Mouse (Mus musculus) erythroblast, embryonic 14.5 days (primary cell): ENCODE measurements around the gene Tmem86b. TPM values are rescaled to one million over a fixed set of nuclear protein-coding genes. Genes with fewer than 3 reads are reported as not detected.

Experiments used
- H3K27me3 ChIP-seq: 2 replicates; pipeline ENCODE4 v1.6.1; 2012; ENCODE audit warnings: inconsistent platforms; ENCODE audit not compliant: control insufficient read depth
- H3K36me3 ChIP-seq: 2 replicates; pipeline ENCODE4 v1.6.1; 2012; ENCODE audit warnings: mild to moderate bottlenecking, inconsistent platforms; ENCODE audit not compliant: control insufficient read depth
- H3K4me1 ChIP-seq: 2 replicates; pipeline ENCODE4 v1.6.1; 2012; ENCODE audit warnings: inconsistent platforms; ENCODE audit not compliant: control insufficient read depth
- H3K4me3 ChIP-seq: replicated peaks from 2 replicates; pipeline ENCODE3; 2012; ENCODE audit warnings: moderate library complexity, mild to moderate bottlenecking, inconsistent platforms
- H3K9me3 ChIP-seq: 2 replicates; pipeline ENCODE4 v1.6.1; 2012; ENCODE audit warnings: low read length, inconsistent platforms, mixed read lengths; ENCODE audit not compliant: control insufficient read depth
- GATA1 ChIP-seq: IDR thresholded peaks from 2 replicates; pipeline ENCODE4 v1.6.1; 2012; ENCODE audit warnings: low read length, inconsistent platforms, mixed read lengths
- TAL1 ChIP-seq: IDR thresholded peaks from 3 replicates; pipeline ENCODE4 v1.6.1; 2012; ENCODE audit warnings: low read length, inconsistent platforms, mixed read lengths
- polyA plus RNA-seq: library from polyadenylated mRNA; stranded (reverse); fragments of >175 nt; gene quantifications from 2 replicates; pipeline ENCODE4 v1.2.3, GENCODE M21; 2012

Gene Tmem86b
- polyA plus RNA-seq, 1 experiment: 2.7 TPM

DNA sequence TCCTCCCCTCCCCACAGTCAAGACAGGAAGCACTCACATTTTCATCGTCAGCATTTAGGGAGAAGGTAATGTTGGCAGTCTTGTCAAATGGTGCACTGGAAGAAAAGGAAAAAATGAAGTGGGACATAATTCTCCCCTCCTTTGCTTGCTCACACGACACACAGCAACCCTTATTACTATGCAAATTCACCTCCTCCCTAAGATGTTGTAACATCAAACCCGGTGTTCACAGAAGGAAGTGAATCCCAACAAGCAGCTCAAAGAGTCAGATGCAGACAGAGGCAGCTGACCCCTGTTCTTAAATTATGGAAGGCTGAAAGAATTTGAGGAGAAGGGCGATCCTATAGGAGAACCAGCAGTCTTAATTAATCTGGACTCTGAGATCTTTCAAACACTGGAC lies 5.0 kb upstream of the Tmem86b start:
- Histone ChIP-seq H3K27me3 (no peaks in the 10 kb centered on the region), H3K9me3 (no peaks in the 10 kb centered on the region), H3K36me3 (peaks cover 98% of the 10 kb centered on the region), H3K4me1 (peaks cover 22% of the 10 kb centered on the region), H3K4me3 (no peak overlapping the region)
- TF ChIP-seq TAL1: no peak
- no peak for TF ChIP-seq GATA1

DNA sequence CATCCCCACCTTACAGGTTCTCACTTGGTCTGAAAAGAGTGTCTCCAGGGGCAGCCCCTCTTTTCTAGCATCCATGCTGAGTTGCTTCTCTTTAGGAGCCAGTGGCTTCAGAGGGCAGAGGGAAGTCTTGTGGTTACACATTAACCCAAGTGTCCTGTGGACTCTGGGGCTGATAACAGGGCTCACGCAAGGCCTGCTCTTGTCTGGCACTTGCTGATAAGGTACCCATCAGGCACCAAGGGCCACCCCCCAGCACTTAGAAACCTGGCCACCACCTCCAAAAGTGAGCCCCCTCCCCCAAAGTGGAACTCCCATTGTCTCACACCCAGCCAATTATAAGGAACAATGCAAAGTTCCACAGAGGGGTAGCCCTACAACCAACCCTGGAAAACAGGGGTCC lies 1.0 kb downstream of the Tmem86b start:
- peak overlapping the region; percentile 74 for H3K4me3 ChIP-seq
- H3K36me3 ChIP-seq: peaks cover 95% of the 10 kb centered on the region
- H3K4me1 ChIP-seq: peaks cover 77% of the 10 kb centered on the region
- H3K27me3 ChIP-seq: no peaks in the 10 kb centered on the region
- no peaks in the 10 kb centered on the region for H3K9me3 ChIP-seq
- peak; percentile 95 for TF ChIP-seq TAL1
- TF ChIP-seq GATA1: peak; percentile 96

DNA sequence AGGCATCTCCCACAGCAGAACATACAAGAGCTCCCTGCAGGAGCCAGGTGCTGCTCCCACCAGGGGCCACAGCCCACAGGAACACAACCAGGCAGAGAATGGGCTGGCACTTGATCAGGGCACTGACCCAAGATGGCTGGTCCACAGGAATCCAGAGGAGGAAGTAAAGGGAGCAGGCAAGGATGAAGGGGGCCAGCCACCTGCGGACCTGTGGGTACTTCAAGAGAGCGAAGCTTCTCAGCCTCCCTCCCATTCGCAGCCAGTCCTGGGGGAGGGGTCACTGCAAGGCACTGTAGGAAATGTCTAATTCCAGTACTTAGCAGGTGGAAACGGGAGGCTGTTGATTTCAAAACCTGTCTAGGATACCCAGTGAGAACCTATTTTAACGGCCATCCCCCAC lies 1.6 kb downstream of the Tmem86b start:
- Histone ChIP-seq H3K9me3 (no peaks in the 10 kb centered on the region), H3K4me3 (peak overlapping the region; percentile 74), H3K27me3 (no peaks in the 10 kb centered on the region), H3K36me3 (peaks cover 93% of the 10 kb centered on the region), H3K4me1 (peaks cover 79% of the 10 kb centered on the region)
- no peak for TF ChIP-seq GATA1
- no peak for TF ChIP-seq TAL1

DNA sequence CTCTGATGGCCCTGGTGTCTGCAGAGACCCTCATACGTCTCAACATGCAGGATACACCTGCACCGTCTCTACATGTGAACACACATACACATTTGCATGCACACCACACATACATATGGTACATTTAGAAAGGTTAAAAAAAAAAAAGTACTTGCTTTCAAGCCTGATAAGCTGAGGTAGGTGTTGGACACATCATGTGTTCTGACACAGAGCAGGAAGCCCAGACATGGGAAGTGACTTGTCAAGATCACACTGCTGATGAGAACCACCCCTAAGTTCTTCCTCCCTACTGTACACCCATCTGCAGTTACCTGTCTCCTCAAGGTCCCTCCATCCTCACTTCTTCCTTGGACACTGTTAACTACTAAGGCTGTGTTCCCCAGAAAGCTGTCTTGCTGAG lies 5.3 kb downstream of the Tmem86b start:
- peaks cover 58% of the 10 kb centered on the region for H3K36me3 ChIP-seq
- no peaks in the 10 kb centered on the region for H3K27me3 ChIP-seq
- no peak overlapping the region for H3K4me3 ChIP-seq
- TF ChIP-seq GATA1: no peak
- no peak for TF ChIP-seq TAL1
- no peaks in the 10 kb centered on the region for H3K9me3 ChIP-seq
- H3K4me1 ChIP-seq: peaks cover 60% of the 10 kb centered on the region

DNA sequence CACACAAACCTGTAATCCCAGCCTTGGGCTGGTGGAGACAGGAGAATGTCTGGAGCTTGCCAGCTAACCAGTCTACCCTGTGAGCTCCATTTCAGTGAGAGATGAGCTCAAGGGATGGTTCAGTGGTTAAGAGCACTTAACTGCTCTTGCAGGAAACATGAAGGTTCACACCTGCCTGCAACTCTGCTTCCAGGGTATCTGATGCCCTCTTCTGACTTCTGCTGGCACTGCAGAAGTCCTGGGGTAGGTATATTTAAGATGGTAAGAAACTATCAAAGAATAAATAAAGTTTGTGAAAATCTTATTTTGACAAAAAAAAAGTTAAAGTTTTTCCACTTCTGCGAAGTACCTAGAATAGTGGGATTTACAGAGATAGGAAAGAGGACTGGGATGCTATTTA lies 6.9 kb downstream of the Tmem86b start:
- peaks cover 42% of the 10 kb centered on the region for H3K36me3 ChIP-seq
- TF ChIP-seq TAL1 (no peak), GATA1 (no peak)
- no peaks in the 10 kb centered on the region for H3K27me3 ChIP-seq
- peaks cover 54% of the 10 kb centered on the region for H3K4me1 ChIP-seq
- H3K9me3 ChIP-seq: no peaks in the 10 kb centered on the region
- no peak overlapping the region for H3K4me3 ChIP-seq

DNA sequence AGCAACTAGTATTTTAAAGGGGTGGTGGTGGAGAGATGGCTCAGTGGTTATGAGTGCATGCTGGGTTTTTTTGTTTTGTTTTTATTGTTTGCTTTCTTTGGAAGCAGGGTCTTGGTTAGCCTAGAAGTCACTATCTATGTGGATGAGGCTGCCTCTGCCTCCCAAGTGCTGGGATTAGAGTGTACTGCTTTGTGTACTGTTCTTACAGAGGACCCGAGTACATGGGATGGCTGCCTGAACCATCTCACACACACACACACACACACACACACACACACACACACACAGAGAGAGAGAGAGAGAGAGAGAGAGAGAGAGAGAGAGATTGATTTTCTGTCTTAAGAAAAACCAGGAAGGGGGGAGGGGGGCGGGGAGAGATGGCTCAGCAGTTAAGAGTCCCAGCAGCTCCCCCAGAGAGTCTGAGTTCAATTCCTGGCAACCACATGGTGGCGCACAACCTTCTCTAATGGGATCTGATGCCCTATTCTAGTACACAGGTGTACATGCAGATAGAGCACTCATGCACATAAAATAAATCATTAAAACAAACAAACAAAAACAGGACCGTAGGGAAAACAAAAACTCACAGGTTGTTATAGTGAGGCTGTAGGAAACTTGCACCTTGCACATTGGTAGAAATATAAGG lies 7.6 kb downstream of the Tmem86b start:
- TF ChIP-seq TAL1 (no peak), GATA1 (no peak)
- Histone ChIP-seq H3K4me1 (peaks cover 47% of the 10 kb centered on the region), H3K27me3 (no peaks in the 10 kb centered on the region), H3K9me3 (no peaks in the 10 kb centered on the region), H3K4me3 (no peak overlapping the region), H3K36me3 (peaks cover 36% of the 10 kb centered on the region)

DNA sequence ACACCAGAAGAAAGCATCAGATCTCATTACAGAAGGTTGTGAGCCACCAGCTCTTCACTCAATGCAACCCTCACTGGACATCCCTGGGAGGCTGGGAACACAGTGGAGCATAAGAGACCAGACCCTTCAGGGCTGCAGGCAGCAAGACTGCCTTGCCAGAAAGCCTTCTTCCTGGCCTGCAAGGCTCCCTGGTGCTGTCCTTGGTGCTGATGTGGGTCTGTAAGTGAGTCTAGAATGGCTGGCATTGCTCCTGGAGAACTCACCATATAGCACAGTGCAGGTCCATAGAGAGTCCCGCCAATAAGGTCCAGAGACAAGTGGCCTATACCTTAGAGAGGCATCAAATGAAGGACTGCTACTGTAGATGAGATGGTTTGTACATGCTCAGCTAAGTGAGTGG lies 11.2 kb downstream of the Tmem86b start:
- H3K27me3 ChIP-seq: peaks cover 2% of the 10 kb centered on the region; the same call in 1 of the 2 replicates
- H3K9me3 ChIP-seq: no peaks in the 10 kb centered on the region
- H3K4me3 ChIP-seq: no peak overlapping the region
- H3K36me3 ChIP-seq: peaks cover 2% of the 10 kb centered on the region
- H3K4me1 ChIP-seq: peaks cover 14% of the 10 kb centered on the region
- TF ChIP-seq GATA1 (no peak), TAL1 (no peak)

DNA sequence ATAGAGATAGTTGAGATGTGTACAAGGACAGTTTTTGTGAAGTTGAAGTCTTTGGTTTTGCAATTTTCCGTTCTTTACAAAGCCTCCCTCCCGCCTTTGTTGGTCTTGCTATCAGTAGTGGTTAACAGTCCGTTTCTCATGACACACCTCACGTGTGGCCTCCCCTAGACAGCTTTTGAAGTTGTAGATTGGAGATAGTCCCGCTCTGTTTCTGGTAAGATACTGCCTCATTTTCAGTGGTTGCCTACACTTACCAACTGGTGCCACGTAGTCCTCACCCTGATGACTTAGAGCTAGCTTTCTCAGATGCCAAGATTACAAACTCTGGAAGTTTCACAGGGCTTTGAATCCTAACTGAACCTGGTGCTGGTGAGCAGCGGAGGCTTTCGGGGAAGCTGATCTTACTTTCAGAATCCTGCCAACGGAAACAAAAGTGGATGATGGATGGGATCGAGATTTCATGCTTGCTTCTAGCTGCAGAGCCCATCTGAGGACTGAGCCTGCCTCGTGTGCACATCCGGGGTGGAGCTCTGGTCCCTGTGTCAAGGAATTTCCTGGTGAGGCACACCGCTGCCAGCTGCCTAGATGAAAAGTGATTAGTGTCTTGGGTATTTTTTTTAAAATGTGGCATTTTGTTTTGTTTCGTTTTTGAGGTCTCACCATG lies 17.4 kb downstream of the Tmem86b start:
- Histone ChIP-seq H3K36me3 (no peaks in the 10 kb centered on the region), H3K9me3 (no peaks in the 10 kb centered on the region), H3K4me3 (no peak overlapping the region), H3K4me1 (peaks cover 2% of the 10 kb centered on the region), H3K27me3 (peaks cover 5% of the 10 kb centered on the region; the same call in 1 of the 2 replicates)
- TF ChIP-seq GATA1: no peak
- TF ChIP-seq TAL1: no peak

DNA sequence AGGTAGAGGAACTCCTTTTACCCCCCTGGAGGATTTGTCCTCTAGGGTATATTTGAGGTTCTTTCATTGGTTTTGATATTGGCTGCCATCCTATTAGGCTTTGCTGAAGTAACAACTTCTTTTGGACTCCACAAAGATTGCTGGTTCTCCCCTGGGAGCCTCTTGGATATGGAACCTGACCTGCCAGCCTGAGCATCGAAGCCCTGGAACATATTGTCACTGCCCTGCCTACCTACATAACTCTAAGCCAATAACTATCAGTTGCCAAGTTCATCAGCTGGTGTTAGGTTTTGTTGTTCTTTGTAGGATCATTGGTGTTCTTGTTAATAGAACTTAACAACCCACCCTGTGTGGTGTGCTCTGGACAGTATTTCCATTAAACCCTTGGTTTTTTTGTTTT lies 18.3 kb downstream of the Tmem86b start:
- no peak for TF ChIP-seq TAL1
- TF ChIP-seq GATA1: no peak
- Histone ChIP-seq H3K36me3 (no peaks in the 10 kb centered on the region), H3K4me1 (peaks cover 4% of the 10 kb centered on the region), H3K9me3 (no peaks in the 10 kb centered on the region), H3K27me3 (peaks cover 2% of the 10 kb centered on the region; the same call in 1 of the 2 replicates), H3K4me3 (no peak overlapping the region)

DNA sequence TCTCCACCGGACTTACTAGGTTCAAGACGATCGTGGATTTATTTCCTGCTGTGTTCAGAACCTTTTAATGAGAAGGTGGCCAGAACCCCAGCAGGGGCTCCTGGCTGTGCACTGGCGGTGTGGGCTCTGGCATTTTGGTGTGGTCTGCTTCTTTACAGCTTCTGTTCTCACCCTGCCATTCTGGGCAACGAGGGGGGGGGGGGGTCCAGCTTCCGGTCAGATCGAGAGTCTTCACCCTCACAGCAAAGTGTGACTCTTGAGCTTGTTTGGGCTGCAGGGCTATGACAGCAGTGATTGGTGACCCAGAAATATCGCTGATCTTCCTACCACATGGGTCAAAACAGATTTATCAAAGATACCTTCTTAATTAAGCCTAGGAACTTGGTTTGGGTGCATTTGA lies 18.8 kb downstream of the Tmem86b start:
- Histone ChIP-seq H3K4me1 (peaks cover 4% of the 10 kb centered on the region), H3K9me3 (no peaks in the 10 kb centered on the region), H3K4me3 (no peak overlapping the region), H3K36me3 (no peaks in the 10 kb centered on the region), H3K27me3 (0 out of 2 replicates have a peak, but pooled peaks cover 2% of the 10 kb centered on the region)
- TF ChIP-seq TAL1 (no peak), GATA1 (no peak)
